Mouse (Mus musculus) ZHBTc4 (cell line): ENCODE data around the gene Rmi1.
"Not testable (repeated sequence)": the region's sequence is repeated elsewhere in the genome, so short reads cannot be mapped to it uniquely, and the experiment has no call there.

ENCODE experiments used
- DNase-seq: peaks from one replicate; pipeline ENCODE4 v3.0.0-alpha.2; 2011; ENCODE audit warnings: low read depth, low spot score

Rmi1 gene

DNA sequence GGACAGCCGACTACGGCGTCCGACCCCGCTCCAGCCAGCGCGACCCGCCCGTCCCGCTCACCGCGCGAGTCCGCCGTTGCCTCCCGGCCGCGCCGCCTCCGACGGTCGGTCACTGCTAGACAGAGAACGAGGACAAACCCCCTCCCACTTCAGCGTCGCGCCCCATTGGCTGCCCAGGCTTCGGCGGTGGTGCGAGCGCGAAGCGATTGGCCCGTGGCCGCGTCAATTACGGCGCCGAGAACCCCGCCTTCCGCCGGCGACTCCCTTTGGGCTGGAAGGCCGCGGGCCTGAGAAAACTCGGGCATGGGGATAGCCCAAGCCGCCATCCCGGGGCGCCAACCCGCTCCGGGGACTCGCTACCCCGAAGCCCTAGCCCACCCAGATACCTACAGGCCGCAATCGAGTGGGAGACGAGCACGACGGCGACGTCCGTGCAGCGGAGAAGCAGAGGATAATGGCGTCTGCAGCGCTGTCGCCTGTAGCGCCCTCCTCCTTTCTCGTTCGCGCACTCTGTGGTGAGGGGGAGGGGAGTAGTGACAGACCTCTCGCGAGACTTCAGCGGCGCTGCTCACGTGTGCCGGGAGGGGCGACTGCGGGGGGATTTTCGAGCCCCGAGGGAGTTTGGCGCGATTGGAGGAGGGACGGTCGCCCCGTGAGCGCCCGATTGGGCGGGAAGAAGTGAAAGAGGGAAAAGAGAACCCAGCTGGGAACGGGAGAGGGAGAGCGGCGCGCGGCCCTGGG is at the start of gene Rmi1:
Gene Rmi1, plus strand, starts transcription at position 246 of the 741 bp plus-strand sequence.
- DNase-seq: peak; percentile 98

DNA sequence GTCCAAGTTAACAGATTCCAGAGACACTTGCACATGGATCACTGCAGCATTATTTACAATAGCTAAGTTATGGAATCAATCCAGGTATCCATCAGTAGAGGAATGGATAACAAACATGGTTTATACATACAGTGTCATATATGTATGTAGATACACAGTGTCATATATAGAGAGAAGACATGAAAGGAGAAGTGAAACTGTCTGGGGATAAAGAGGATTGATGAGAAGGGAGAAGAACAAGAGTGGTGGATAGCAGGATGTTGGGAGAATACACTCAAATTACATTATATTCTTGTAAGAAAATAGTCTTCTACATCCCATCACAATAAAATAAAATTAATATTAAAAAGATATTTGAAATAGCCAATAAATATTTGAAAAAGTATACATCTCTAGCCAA is 49.1 kb upstream of the Rmi1 start:
- DNase-seq: no peak

DNA sequence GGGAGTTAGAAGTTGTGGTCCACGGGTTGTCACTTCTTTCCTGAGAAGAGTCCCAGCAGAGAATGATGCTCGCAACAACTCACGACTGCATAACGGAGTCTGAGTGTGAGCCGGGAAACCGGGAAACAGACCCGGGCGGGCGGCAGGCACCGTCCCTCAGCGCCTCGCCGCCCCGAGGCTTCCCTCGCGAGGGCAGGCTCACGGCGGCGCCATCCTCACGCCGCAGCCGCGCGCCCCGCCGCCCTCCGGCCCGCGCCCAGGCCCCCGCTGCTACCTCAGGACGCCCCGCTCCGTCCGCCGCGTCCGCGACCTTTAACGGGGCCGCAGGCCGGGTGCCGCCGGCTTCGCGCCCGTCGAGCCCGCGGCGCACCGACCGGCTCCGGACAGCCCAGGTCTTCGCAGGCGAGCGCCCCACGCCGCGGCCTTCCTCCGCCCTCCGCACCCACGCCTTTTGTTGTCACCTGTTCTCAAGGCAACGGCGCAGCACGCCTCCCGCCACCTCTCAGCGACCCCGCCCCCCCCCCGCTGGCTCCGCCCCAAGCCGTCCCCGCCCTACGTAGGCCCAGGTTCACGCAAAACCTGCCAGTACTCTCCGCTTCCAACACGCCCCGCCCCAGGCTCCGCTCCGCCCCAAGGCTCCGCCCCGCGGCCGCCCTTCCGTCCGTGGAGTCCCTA is 43.3 kb upstream of the Rmi1 start, which contains the start of gene Kif27:
Gene Kif27, minus strand, starts transcription at position 494 of the 675 bp plus-strand sequence.
- DNase-seq: peak; percentile 98

DNA sequence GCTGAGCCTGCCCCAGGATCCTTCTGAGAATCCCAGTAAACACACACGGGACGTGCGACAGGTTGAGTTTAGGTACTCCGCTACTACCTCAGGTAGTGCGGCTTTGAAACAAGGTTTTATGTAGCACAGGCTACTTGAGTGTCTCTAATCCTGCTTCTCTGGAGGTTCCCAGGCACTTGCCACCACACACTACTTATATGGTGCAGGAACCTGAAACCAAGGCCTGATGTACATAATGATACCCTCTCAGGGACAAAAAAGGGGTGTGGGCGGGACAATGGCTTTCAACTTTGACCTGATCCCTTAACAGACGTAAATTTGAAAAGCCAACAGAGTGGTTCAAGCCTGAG is 42.8 kb upstream of the Rmi1 start:
- DNase-seq: no peak

DNA sequence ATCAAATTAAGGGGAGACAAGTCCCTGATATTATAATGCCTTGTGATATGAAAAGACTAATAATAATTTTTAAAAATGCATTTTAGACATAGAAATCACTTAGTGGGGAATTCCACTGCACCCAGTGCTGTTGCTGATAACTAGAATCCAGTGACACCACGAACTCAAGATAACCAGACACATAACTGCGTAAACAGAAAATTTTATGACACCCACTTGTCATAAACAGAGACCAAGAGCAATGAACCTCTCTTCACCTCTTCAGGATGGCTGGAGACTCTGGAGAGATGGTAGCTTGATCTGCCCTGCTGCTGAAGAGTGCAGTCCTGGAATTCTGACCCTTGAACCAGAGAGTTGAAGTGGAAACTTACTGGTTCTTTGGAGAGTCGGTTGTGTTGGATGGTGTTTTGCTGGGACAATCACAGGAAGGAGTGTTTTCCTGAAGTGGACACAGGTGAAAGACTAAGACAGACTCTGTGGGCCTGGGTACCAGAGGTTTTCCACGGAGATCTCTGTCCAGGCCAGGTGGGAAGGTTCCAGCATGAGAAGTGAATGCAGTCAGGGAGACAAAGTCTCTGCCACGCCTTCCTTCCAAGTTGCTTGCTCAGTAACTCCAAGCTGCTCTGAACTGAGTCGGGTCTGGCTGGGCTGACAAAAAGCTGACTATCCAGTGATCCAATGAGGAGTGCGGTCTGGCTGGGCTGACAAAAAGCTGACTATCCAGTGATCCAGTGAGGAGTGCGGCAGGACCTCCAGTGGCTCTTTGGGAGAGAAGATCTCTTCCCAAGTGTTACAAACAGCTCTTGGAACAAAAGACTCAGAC is 37.5 kb upstream of the Rmi1 start:
- DNase-seq: no peak

DNA sequence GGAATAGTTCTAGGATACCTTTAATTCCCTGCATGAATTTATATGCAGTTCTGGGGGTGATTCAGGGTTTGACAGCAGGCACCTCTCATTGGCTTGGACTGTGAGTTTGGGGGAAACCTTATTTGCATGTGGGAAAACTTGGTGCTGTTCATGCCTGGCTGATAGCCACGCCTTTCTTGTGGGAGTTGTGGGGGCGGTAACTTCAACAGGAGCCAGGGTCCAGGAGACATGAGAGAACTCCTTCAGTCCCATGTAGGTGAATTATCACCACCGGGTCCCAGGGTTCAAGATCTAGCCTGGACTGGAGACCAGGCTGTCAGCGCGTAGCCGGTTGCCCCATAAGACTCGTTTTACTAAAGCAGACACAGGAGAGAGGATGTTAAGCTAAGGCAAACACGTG is 36.9 kb upstream of the Rmi1 start:
- DNase-seq: not testable (repeated sequence)

DNA sequence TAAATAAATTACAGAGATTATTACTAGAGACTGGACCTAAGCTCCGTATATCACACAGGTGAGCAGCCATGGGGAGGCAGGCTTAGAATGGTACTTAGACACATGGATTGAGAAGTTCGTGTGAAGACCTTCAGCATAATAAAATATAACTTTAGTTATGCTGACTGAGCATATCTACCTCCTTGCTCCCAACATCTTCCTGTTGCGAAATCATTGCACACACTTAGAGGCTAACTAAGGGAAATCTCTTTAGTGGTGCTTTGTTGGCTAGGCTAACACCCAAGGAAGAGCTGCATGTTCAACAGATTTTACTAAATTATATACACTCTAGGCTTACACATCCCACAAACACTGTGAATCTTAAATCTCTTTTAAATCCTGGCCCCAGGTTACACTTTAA is 35.7 kb upstream of the Rmi1 start:
- no peak for DNase-seq

DNA sequence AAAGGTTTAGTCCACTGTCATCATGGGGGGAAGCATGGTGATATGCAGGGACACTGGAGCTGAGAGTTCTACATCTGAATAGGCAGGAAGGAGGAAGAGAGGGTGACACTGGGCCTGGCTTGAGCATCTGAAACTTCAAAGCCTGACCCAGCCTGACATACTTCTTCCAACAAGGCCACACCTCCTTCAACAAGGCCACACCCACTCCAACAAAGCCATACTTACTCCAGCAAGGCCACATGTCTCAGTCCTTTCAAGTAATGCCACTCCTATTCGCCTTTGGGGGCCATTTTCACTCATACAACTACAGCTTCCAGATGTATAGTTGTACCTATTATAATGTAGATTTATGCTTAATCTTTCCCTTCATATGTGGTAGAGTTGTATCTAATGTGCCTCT is 34.4 kb upstream of the Rmi1 start:
- peak; percentile 83 for DNase-seq

DNA sequence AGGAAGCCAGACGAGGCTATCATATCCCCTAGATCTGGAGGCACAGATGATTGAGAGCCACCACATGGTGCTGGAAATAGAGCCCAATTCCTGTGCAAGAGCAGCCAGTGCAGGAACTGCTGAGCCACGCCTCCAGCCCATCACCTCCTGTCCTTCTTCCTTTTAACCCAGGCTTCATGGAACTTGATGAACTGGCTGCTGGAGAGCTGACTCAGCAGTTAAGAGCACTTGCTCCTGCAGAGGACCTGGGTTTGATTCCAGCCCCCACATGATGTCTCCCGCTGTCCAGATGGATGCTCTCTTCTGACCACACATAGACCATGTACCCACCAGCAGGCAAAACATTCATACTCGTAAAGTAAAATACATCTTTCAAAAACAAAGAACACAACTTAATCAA is 33.2 kb upstream of the Rmi1 start:
- no peak for DNase-seq

DNA sequence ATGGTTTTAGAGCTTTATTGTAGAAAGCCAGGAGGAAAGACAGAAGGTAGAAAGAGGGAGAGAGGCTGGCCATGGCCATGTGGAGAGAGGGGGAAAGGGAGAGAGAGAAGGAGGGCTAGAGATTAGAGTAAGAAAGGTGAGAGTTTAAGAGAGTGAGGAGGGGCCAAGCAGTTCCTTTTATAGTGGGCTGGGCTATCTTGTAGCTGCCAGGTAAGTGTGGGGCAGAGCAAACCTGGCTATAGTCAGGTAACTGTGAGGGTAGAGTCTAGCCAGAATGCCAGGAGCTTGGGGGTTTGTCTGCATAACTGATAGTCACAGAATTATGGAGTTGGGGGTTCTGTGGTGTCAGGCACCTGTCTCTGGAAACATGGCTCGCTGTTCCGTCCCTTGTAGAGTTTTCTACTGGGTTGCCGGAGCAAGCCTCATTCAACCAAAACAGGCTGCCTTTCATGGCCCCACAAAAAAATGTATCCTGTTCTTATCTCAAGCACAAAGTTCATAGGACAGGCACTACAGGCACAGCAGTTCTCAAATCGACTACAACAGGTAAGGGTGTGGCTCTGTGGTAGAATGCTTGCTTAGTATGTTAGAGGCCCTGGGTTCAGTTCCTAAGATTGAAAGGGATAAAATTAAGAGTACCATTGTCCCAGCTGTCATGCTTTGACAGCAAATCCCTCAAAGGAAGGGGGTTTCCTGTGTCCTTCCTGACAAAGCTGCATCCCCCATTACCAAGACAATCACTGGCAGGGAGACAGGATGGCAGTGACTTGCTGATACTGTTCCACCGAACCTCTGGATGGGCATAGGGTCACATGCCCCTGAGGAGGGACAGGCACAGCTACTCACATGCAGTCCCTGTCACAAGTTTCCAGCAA is 29.5 kb upstream of the Rmi1 start:
- DNase-seq: no peak

DNA sequence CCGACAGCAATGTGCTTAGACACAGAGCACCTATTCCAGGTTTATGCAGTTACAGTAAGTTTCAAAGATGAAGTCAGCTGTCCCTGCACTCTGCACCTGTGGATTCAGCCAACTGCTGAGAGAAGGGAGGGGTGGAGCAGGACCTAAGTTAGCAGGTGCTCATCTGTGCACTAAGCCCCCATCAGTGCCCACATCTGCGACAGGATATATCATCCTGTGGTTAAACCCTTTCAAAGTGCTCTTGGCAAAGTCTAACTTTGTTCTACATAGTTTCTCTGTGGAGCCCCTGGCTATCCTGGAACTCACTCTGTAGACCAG is 28.9 kb upstream of the Rmi1 start:
- DNase-seq: no peak

DNA sequence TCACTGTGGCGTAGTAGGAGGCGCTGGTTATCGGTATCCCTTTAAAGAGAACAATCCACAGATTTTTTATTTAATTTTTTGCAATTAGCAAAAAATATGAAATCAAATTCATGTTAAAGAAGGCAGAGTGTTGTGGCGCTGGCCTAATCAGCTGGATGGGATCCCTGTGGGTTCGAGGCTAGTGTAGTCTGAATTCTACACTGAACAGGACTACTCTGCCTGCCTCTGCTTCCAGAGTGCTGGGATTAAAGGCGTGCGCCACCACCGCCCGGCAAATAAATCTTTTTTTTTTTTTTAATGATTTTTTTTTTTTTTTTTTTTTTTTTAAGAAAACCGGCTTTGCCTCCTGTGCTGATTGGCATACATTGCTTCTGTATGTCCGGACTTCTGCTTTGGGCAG is 17.7 kb upstream of the Rmi1 start:
- DNase-seq: no peak

DNA sequence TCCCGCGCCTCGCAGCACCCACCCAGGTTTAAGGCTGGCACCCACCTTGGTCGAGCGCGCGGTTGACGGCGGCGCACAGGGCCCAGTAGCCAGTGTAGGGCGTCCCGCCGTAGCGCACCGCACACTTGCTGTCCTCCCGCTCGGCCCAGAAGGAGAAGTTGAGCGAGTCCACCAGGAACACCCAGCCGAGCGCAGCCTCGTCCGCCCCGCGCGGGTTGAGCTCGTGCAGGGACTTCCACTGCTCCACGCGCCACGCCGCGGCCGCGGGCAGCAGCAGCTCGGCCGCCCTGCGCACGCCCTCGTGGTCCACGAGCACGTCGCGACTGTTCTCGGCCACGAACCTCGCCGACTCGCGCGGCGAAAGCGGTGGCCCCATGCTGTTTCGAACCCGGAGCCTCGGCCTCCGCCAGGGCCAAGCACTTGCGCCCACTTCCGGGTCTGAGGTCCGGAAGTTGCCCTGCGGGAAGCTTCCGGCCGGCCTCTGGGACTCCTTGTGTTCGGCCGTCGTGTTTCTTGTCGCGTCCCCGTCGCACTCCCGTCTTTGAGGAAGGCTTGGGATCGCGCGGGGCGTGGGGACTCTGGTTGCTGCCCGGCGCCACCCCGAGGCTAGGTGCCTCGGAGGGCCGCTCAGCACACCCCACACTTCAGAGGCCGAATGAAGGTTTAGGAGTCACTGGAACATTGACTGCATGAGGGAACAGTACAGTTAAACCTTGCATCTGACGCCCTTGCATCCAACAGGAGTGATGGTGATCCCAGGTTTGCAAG is 17.1 kb upstream of the Rmi1 start, which contains the start of gene 2210016F16Rik:
Gene 2210016F16Rik, minus strand, starts transcription at position 447 of the 768 bp plus-strand sequence.
- DNase-seq: peak; percentile 89

DNA sequence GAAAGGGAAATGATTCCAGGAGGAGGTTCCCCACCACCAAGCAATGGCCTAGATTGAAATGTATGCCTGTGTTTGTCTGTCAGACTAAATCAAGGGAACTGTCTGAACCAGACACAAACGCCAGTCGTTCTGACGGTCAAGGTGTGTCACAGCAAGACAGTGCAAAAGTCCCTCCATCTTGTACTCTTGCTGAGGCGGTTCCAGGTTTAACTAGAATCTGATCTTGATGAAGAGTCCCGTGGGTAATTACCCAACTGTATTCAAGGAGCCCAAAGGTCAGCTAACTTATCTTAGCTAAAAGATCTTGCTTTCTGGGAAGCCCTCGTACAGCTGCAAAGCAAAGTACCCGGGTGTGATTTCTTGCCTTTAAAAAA is 16.5 kb upstream of the Rmi1 start:
- peak; percentile 58 for DNase-seq

DNA sequence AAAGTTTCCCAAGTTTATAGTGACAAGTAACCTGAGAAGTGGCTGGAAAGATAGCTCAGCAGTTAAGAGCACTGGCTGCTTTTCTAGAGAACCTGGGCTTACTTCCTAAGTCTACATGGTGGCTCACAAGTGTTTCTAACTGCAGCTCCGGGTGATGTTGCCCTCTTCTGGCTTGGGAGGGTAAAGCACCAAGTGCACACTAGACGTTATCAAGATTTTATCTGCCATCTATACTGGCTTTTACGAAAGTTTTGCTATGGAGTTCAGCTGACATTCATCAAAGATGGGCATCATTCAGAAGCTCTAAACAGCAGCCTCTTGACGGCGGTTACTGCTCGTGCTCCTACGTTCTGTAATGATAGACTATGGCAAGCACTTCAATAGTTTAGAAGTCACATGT is 14.1 kb upstream of the Rmi1 start:
- peak; percentile 88 for DNase-seq

DNA sequence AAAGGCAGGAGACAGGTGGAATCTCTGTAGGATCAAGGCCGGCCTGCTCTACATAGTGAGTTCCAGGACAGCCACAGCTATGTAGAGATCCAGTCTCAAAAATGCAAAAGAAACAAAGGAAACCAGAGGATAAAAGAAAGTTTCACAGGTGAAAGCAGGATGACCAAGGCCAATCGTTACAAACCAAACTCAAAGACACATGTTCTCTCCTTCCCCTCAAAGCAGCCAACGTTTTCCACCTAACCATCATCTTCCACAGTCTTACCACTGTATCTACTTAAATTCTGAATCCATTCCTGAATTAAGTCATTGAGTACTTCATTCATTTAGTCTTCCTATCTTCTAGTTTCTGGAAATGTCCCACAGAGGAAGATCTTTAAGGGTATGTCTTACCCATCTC is 13.7 kb upstream of the Rmi1 start:
- no peak for DNase-seq

DNA sequence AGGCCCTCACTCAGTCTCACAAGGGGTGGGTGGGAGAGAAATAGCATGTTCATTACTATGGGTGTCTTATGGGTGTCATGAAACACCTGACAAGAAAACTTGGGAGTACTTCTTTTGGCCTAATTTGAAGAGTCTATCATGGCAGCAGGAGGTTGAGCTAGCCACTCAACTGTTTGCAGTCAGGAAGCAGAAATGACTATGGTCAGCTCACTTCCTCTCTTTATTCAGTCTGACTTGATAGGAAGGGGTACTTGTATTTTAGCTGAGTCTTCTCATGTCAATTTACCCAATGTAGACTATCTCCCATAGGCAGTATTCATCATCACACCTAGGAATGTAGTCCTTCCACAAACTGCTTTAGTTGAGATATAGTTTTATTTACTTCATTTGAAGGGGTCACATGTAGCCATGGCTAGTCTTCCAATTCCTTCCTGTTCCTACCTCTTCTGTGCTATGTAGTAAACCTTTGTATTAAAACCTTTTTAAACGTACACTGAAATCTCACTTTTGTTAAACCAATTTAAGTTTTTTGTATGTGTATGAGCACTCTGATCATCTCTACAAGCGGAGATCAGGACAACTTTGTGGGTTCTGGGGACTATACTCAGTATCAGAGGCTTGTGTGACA is 12.6 kb upstream of the Rmi1 start:
- peak; percentile 32 for DNase-seq

DNA sequence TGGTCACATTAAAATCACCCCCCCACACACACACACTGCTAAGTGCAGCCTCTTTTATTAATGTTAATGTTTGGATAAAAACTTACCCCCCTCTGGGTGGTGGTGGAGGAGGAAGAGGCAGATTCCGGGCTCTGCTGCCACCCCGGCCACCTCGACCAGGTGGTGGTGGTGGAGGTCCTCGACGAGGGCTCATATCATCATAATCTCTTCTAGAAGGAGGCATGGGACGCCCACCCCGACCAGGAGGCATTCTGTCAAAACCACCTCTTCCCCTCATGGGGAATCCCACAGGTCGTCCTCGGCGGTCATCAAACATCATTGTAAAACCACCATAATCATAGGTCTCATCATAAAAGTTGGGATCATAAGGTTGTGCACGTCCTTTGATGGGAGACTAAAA is 7.7 kb upstream of the Rmi1 start:
- DNase-seq: not testable (repeated sequence)

DNA sequence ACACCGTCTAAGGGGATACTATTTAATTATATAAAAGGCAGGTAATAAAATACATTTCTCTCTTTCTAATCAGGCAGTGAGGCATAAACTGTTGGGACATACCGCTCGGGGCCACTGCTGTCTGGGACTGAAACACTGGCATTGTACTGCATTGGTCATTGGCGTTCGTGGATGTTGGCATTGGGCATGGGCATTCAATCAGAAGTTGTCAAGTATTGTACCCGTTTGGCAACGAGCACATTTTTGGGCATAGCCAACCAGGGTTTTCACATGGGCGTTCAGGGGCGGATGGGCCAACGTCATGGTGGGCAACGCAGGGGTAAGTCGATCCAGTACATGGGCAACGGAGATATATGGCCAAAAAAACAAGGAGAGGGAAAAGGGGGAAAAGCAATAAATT is 4.4 kb upstream of the Rmi1 start:
- DNase-seq: no peak

DNA sequence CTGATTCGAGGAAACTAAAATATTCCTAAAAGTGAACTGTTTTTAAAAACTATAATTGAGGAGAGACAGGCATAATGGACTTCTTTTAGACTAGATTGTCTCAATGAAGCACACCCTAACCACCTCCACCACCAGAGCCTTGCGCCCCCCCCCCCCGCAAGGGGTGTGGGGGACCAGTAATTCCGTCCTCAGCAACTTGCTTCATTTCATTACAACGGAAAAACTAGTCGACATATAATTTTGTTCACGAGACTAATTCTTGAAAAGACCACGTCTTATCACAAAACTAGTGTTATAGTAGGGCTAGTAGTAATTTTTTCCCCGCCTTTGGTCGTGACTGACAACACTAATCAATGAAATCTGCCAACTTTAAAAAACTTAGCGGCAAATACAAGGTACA is 1.5 kb upstream of the Rmi1 start:
- DNase-seq: peak; percentile 57
